Mouse (Mus musculus) G1E (cell line): ENCODE measurements around the gene Spaca4.

Experiments used
- CTCF ChIP-seq: IDR thresholded peaks from 2 replicates; pipeline ENCODE4 v1.5.1; 2012; ENCODE audit warnings: low read depth, low read length, inconsistent platforms, mixed read lengths
- POLR2AphosphoS5 ChIP-seq: IDR thresholded peaks from 2 replicates; pipeline ENCODE4 v1.6.1; 2012; ENCODE audit warnings: low read depth, low read length, inconsistent platforms; ENCODE audit not compliant: insufficient replicate concordance
- TAL1 ChIP-seq: conservative IDR thresholded peaks from 2 replicates; pipeline ENCODE4 v1.6.1; 2012; ENCODE audit warnings: low read depth, low read length, inconsistent platforms, mixed read lengths

DNA sequence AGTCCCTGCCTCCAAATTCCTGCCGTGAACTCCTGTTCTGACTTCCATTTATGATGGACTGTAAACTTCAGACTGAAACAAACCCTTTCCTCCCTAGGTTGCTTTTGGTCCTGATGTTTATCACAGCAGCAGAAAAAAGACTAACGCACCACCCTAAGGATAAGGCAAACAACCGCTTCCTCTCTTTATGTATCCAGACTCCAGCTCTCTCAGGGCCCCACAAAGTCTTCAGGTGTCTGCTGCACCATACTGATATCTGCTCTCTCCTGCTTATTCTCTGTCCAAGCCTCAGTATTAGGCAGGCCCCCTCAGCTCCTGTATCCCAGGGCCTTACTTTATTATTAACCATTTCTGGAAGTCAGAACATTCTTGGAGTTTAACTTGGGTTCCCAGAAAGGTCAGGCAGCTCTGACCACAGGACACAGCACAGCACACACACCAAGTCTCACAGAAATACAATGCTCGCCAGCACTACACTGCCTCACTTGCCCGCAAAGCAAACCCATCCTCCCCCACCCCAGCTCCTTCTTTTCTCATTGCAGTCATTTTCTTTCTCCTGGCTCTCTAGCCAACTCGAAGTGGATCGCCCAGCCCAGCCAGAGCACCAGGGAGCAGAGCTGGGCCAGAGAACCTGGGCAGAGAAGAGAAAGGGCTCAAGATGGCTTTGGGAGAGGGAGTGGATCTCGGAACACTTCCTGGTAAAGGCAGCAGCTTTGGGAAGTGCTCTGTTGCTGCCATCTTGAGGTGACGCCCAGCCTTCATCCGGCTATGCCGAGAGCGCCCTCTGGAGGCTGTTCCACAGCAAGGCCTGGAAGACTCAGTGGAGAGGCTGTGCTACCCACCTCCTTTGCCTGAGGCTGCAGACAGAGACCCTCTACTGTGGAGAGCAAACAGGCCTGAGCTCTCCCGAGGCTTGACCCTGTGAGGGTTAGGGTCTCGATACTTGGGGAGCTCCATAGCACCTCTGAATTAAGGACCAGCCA is 43.2 kb downstream of the Spaca4 start:
- peak; percentile 96 for TF ChIP-seq CTCF
- no peak for TF ChIP-seq POLR2AphosphoS5
- no peak for TF ChIP-seq TAL1
